Mouse (Mus musculus) Muller cell, postnatal 12 days (primary cell): ENCODE measurements around the gene Alox12.

ENCODE experiments used
- DNase-seq: peaks from one replicate; pipeline ENCODE4 v3.0.0-alpha.2; 2015; ENCODE audit errors: inconsistent ontology term

The Alox12 gene

GRCm38 (mm10) chr11:70254931-70255531, at the start of gene Alox12:
Gene Alox12, minus strand, starts transcription at chr11:70255353.
- peak; percentile 60 for DNase-seq

- DNase-seq: no peak
These were observed 47.1 kb upstream of the Alox12 start for GRCm38 (mm10) chr11:70302293-70302692.

- no peak for DNase-seq
These were observed 42.8 kb upstream of the Alox12 start for GRCm38 (mm10) chr11:70297836-70298454.

- no peak for DNase-seq
These were observed 42.3 kb upstream of the Alox12 start for GRCm38 (mm10) chr11:70297405-70297804.

- no peak for DNase-seq
These were observed 38.7 kb upstream of the Alox12 start for GRCm38 (mm10) chr11:70293881-70294280.

- DNase-seq: no peak
These were observed 36.1 kb upstream of the Alox12 start for GRCm38 (mm10) chr11:70291235-70291634.

- peak; percentile 25 for DNase-seq
These were observed 34.1 kb upstream of the Alox12 start for GRCm38 (mm10) chr11:70289236-70289635.

- no peak for DNase-seq
These were observed 32.9 kb upstream of the Alox12 start for GRCm38 (mm10) chr11:70288102-70288501.

GRCm38 (mm10) chr11:70285686-70286085, 30.5 kb upstream of the Alox12 start:
- DNase-seq: no peak

GRCm38 (mm10) chr11:70284757-70285156, 29.6 kb upstream of the Alox12 start:
- DNase-seq: no peak

GRCm38 (mm10) chr11:70283666-70284065, 28.5 kb upstream of the Alox12 start:
- DNase-seq: no peak

- DNase-seq: no peak
These were observed 25.3 kb upstream of the Alox12 start for GRCm38 (mm10) chr11:70280441-70280840.

- no peak for DNase-seq
These were observed 23.8 kb upstream of the Alox12 start for GRCm38 (mm10) chr11:70278961-70279360.

- DNase-seq: no peak
These were observed 16.5 kb upstream of the Alox12 start for GRCm38 (mm10) chr11:70271641-70272040.

- DNase-seq: no peak
These were observed 11.3 kb upstream of the Alox12 start for GRCm38 (mm10) chr11:70266405-70266804.

- DNase-seq: no peak
These were observed 10.7 kb upstream of the Alox12 start for GRCm38 (mm10) chr11:70265819-70266218.

GRCm38 (mm10) chr11:70265252-70265651, 10.1 kb upstream of the Alox12 start:
- DNase-seq: no peak

GRCm38 (mm10) chr11:70259035-70259434, 3.9 kb upstream of the Alox12 start:
- peak; percentile 75 for DNase-seq

GRCm38 (mm10) chr11:70254337-70254736, 816 bp downstream of the Alox12 start:
- DNase-seq: no peak

- DNase-seq: no peak
These were observed 3.3 kb downstream of the Alox12 start for GRCm38 (mm10) chr11:70251853-70252252.

GRCm38 (mm10) chr11:70250150-70250549, 5.0 kb downstream of the Alox12 start:
- DNase-seq: no peak

- peak; percentile 36 for DNase-seq
These were observed 7.9 kb downstream of the Alox12 start for GRCm38 (mm10) chr11:70247136-70247845.

GRCm38 (mm10) chr11:70242591-70242990, 12.6 kb downstream of the Alox12 start:
- no peak for DNase-seq
